Mouse (Mus musculus) heart, embryonic 12.5 days (tissue): ENCODE results near the gene Wipi1. TPM values are rescaled to one million over a fixed set of nuclear protein-coding genes. Genes with fewer than 3 reads are reported as not detected.

Source experiments
- ATAC-seq: fragments of 200-750 bp; cut with Nextera tagmentation; 2 replicates; pipeline ENCODE4 v1.8.0; 2017; ENCODE audit warnings: moderate TSS enrichment, moderate library complexity; ENCODE audit not compliant: insufficient number of reproducible peaks, low FRiP score
- H3K27ac ChIP-seq: fragments of 300-500 bp; sonication (generic); 2 replicates; pipeline ENCODE4 v1.5.1; 2016; ENCODE audit warnings: mild to moderate bottlenecking, moderate library complexity; ENCODE audit not compliant: poor library complexity, severe bottlenecking
- H3K27me3 ChIP-seq: fragments of 300-500 bp; sonication (generic); replicated peaks from 2 replicates; pipeline ENCODE4 v1.6.1; 2016; ENCODE audit warnings: mild to moderate bottlenecking, moderate library complexity
- H3K36me3 ChIP-seq: fragments of 300-500 bp; sonication (generic); 2 replicates; pipeline ENCODE4 v1.6.1; 2016; ENCODE audit warnings: mild to moderate bottlenecking, moderate library complexity
- H3K4me1 ChIP-seq: fragments of 300-500 bp; sonication (generic); replicated peaks from 2 replicates; pipeline ENCODE4 v1.6.1; 2016; ENCODE audit warnings: mild to moderate bottlenecking
- H3K4me2 ChIP-seq: fragments of 300-500 bp; sonication (generic); 2 replicates; pipeline ENCODE4 v1.6.1; 2016; ENCODE audit warnings: mild to moderate bottlenecking, moderate library complexity
- H3K4me3 ChIP-seq: fragments of 300-500 bp; sonication (generic); 2 replicates; pipeline ENCODE4 v1.5.1; 2016; ENCODE audit warnings: mild to moderate bottlenecking
- H3K9ac ChIP-seq: fragments of 300-500 bp; sonication (generic); 2 replicates; pipeline ENCODE4 v1.6.1; 2016; ENCODE audit warnings: mild to moderate bottlenecking, moderate library complexity
- H3K9me3 ChIP-seq: fragments of 300-500 bp; sonication (generic); replicated peaks from 2 replicates; pipeline ENCODE4 v1.6.1; 2016; ENCODE audit warnings: mild to moderate bottlenecking, moderate library complexity
- WGBS: fragments of 180-500 bp; shearing (Covaris S2); methylation state at CpG from one replicate; pipeline ENCODE4 v1.1.7; 2016; 5-methylcytosine and 5-hydroxymethylcytosine counted together
- polyA plus RNA-seq: library from polyadenylated mRNA; unstranded; fragments of >200 nt; fragmentation: Nextera tagmentation; extraction: Ambion mirVana; gene quantifications from 2 replicates; pipeline ENCODE4 v1.2.1, GENCODE M21; 2016

Gene Wipi1
- polyA plus RNA-seq, 1 experiment from 2014 or later = 49.9 TPM

DNA sequence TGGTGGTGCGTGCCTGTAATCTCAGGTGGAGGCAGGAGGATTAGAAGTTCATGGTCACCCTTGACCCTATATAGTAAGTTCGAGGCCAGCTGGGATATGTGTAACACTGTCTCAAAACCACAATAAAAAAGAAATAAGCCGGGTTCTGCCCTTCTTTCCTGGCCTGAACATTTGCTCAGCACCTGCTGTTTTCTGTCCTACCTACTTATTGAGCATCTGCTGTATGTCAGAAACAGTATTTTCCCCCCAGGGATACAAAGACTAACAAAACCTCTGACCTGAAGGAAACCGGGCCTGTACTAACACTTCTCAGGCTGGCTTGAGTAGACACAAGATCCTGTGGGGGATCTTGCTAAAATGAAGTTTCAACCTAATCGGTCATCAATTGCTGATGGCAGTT lies 74.8 kb downstream of the Wipi1 start:
- Histone ChIP-seq H3K27ac (no peak overlapping the region), H3K4me3 (no peak overlapping the region), H3K9ac (no peak overlapping the region), H3K4me1 (peaks cover 7% of the 10 kb centered on the region), H3K4me2 (no peak overlapping the region), H3K27me3 (peaks cover 3% of the 10 kb centered on the region; the same call in 1 of the 2 replicates), H3K36me3 (no peaks in the 10 kb centered on the region), H3K9me3 (no peaks in the 10 kb centered on the region)
- WGBS = 77% methylated on average over 5 of the region's 5 CpGs
- no peak for ATAC-seq

- H3K9me3 ChIP-seq = no peaks in the 10 kb centered on the region
These were observed 75.8 kb downstream of the Wipi1 start for GRCm38 (mm10) chr11:109535966-109536365.

GRCm38 (mm10) chr11:109530030-109530429 lies 81.7 kb downstream of the Wipi1 start:
- Histone ChIP-seq H3K9ac (no peak overlapping the region), H3K36me3 (no peaks in the 10 kb centered on the region), H3K9me3 (no peaks in the 10 kb centered on the region), H3K27me3 (no peaks in the 10 kb centered on the region; the same call in 1 of the 2 replicates), H3K4me3 (no peak overlapping the region), H3K4me2 (no peak overlapping the region), H3K4me1 (no peaks in the 10 kb centered on the region), H3K27ac (no peak overlapping the region)
- no peak for ATAC-seq
- WGBS = 67% methylated on average over 4 of the region's 4 CpGs

More at GRCm38 (mm10) chr11:109535966-109536365, 75.8 kb downstream of the Wipi1 start:
- no peak overlapping the region for H3K9ac ChIP-seq
- no peaks in the 10 kb centered on the region; the same call in 1 of the 2 replicates for H3K27me3 ChIP-seq
- 91% methylated on average over 6 of the region's 6 CpGs for WGBS
- no peak overlapping the region for H3K27ac ChIP-seq
- H3K4me2 ChIP-seq = no peak overlapping the region
- no peak for ATAC-seq
- no peaks in the 10 kb centered on the region for H3K36me3 ChIP-seq
- peaks cover 7% of the 10 kb centered on the region for H3K4me1 ChIP-seq
- no peak overlapping the region for H3K4me3 ChIP-seq

GRCm38 (mm10) chr11:109525571-109525970 lies 86.2 kb downstream of the Wipi1 start:
- no peak overlapping the region for H3K27ac ChIP-seq
- 80% methylated on average over 4 of the region's 4 CpGs for WGBS

GRCm38 (mm10) chr11:109524869-109525268 lies 86.9 kb downstream of the Wipi1 start:
- Histone ChIP-seq H3K9me3 (no peaks in the 10 kb centered on the region), H3K36me3 (no peaks in the 10 kb centered on the region), H3K4me1 (no peaks in the 10 kb centered on the region), H3K27me3 (no peaks in the 10 kb centered on the region), H3K27ac (no peak overlapping the region), H3K4me3 (no peak overlapping the region), H3K9ac (no peak overlapping the region), H3K4me2 (no peak overlapping the region)
- ATAC-seq = no peak
- 80% methylated on average over 5 of the region's 5 CpGs for WGBS

More at GRCm38 (mm10) chr11:109525571-109525970, 86.2 kb downstream of the Wipi1 start:
- ATAC-seq = no peak
- no peaks in the 10 kb centered on the region for H3K27me3 ChIP-seq
- H3K36me3 ChIP-seq = no peaks in the 10 kb centered on the region
- H3K9ac ChIP-seq = no peak overlapping the region
- H3K4me3 ChIP-seq = no peak overlapping the region
- H3K9me3 ChIP-seq = no peaks in the 10 kb centered on the region
- no peaks in the 10 kb centered on the region for H3K4me1 ChIP-seq
- no peak overlapping the region for H3K4me2 ChIP-seq

Other genes starting within 250 kb of the Wipi1 start
- gene Gna13, start 249.1 kb downstream of the Wipi1 start, polyA plus RNA-seq = 21.6 and 27.2 TPM in 2 replicates
- gene 9930022D16Rik, start 198.1 kb downstream of the Wipi1 start, polyA plus RNA-seq = not detected in 2 replicates
- 32.5 and 33.9 TPM in 2 replicates for gene Amz2, start 186.0 kb downstream of the Wipi1 start, polyA plus RNA-seq
- gene Arsg, start 138.6 kb downstream of the Wipi1 start, polyA plus RNA-seq = 4.5 and 5.7 TPM in 2 replicates
- 10.9 and 11.9 TPM in 2 replicates for gene Slc16a6, start 138.4 kb downstream of the Wipi1 start, polyA plus RNA-seq
- gene Prkar1a, start 37.4 kb upstream of the Wipi1 start, polyA plus RNA-seq = 507 and 511 TPM in 2 replicates
- gene Fam20a, start 110.3 kb upstream of the Wipi1 start, polyA plus RNA-seq = 1.2 and 1.4 TPM in 2 replicates
- gene 1700012B07Rik, start 216.1 kb upstream of the Wipi1 start, polyA plus RNA-seq = not detected in 2 replicates